Mouse (Mus musculus) spleen, adult 18-20 months (tissue): ENCODE measurements at regions not wholly inside any gene's neighbourhood (a gene's known extent, or its start where the extent isn't known, plus 50 kb on each side); places are given as distances from the start of the nearest gene placed in this dataset.

Experiments
- DNase-seq, 2 experiments: peaks; one replicate each; pipeline ENCODE4 v3.0.0; 2022; ENCODE audit warnings: mixed read lengths in 2 of 2

DNA sequence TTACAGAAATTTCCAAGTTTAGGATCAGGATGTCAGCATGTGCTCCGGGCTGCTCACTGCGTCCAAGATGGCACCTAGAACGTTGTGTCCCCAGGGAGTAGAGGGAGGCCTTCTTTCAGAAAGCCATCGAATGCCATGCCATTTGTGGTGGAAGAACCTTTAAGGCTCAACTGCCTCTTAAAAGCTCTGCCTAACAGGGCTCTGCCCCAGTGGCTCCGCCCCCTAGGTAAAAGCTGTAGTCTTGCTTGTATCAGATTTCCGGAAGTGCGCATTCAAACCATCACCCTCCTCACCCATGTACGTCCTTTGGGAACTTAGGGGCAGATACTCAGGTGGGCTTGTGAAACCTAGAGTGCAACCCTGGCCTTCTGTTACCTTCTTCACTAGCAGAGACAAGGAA, 54.0 kb upstream of the Psmd7 start:
- no peak for DNase-seq

DNA sequence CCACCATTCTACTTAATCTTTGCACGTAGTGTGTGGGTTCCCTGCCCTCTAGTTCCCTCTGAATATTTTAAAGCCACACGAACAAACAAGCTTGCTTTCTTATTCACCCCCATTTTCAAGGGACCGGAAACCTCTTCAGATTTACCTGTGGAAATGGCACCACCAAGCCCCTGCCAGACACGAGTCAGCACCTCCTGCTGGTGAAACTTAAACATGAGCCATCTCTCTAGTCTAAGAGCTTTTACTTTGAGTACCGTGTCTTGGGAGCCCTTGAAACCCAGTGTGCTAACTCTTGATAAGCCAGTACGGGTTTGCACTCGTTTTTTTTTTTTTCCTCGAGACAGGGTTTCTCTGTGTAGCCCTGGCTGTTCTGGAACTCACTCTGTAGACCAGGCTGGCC, 59.7 kb upstream of the Psmd7 start:
- no peak for DNase-seq

DNA sequence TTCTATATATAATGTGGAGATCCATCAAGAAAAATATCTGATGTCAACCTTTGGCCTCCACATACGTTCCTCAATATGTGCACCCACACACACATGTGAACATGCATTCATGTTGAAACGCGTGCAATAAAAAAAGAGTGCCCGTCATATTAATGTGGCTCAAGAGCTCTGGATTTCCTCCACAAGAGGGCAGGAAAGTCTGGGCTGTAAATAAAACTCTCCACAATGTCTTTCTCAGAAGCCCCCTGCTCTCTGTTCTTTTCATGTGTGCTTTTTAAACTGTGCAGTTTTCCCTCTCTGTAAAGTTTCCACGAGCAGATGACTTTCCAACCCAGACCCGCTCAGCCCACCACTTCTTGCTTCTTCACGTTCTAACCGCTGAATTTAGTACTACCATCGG, 62.0 kb upstream of the Psmd7 start:
- no peak for DNase-seq

DNA sequence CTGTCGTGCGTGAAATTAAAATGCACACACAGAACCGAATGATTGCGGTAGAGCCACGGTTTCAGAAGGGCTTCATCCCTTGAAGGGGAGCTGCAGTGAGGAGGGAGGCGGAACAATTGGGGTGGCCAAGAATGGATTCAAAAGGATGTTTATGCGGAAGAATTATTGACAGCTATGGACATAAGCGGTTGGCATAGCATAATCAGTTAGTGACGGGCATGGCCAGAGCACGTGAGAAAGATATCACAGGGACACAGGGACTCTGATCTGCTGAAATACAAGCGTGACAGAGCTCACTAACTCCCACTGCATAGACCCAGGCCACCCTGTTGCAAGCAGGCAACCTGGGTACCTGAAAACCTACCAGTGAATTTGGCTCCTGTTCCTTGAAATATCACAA, 63.2 kb upstream of the Psmd7 start:
- no peak for DNase-seq

DNA sequence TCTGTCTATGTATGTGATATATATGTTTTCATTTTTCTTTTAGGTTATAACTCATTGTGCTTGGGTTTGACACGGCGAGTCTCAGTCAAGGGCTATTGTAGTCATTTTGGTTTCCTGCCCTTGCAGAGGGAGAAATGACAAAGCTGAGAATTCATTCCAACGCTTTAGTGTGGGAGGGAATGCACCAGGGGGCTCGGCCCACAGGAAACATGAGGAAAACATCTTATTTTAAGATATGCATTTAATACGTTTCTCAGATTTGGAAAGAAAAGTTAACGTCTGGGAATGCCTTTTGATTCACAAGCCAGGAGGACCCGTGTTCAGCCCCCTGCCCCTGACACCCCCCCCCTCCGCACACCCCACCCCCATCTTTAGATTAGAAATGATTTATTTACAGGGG, 64.0 kb upstream of the Psmd7 start:
- DNase-seq, result no peak

DNA sequence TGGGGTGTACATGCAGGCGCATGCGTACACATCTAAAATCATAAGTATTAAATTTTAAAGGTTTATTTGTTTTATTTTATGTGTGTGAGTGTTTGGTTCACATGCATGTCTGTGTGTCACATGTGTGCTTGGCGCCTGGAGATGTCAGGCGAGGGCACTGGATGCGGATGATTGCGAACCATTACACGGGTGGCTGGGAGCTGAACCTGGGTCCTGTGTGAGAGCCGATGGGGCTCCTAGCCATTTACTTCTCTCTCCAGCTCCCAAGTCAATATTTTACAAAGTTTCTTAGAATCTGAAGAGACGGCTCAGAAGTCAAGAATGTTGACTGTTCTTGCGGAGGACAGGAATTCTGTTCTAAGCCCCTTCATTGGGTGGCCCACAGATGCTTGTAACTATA, 65.4 kb upstream of the Psmd7 start:
- DNase-seq, result no peak

DNA sequence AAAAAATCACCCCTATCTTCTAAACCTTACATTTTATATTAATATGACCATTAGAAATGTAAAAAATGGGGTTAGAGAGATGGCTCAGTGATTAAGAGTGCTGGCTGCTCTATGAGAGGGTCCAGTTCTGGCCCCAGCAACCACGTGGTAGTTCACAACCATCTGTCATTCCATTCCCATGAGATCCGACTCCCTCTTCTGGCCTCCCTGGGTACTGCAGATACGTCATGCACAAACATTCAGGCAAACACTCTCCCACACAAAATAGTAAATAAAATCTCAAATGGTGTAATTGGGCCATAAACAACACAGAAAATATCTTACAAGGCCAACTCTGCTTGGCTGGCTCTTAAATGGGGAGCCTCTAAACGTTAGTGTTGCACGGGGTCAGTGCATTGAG, 68.4 kb upstream of the Psmd7 start:
- DNase-seq, result no peak

DNA sequence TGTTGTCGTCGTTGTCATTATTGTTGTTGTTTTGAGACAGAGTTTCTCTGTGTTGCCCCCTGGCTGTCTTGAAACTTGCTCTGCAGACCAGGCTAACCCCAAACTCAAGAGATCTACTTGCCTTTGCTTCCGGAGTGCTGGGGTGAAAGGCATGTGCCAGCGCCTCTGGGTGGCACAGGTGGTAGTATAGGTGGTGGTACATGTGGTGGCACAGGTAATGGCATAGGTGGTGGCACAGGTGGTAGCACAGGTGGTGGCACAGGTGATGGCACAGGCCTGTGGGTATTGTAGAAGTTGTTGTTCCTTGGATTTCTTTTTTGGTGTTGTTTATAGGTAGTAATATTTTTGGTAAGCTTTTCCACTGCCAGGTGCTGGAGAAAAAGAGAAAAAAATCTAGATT, 69.5 kb upstream of the Psmd7 start:
- no peak for DNase-seq

DNA sequence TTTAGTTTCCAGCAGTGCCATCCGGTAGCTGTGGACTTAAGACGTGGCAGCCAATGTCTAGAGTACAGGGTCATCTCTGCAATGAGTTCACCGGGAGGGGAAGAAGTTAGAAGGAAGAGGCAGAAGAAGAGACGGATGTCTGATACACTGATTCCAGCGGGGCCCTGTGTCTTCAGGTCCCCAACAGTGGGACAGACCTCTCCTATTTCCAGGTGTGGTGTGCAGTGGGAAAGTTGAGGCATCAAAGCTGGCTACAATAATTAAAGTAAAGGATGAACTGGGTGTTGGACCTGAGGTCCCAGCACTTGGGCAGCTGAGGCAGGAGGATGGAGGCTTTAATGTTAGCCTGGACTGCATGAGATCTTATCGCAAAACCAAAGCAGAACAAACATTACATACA, 70.1 kb upstream of the Psmd7 start:
- no peak for DNase-seq

DNA sequence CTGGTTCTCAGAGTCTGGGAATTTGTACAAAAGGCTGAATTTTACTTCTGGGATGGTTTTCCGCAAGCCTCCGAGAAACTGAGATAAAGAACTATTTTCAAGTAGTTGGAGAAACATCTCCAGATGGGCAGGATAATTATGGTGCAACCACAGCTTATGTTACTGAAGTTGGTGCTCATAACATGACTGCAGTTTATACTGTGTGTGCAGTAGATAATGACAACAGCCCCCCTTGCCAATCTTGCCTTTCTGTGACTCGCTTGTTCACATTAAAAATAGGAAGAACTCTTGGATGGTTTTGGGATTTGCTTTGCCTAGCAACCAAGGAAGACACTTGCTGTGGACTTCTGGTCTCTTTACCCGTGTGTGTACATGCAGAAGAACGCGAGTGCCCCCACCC, 72.4 kb upstream of the Psmd7 start:
- DNase-seq, result no peak

DNA sequence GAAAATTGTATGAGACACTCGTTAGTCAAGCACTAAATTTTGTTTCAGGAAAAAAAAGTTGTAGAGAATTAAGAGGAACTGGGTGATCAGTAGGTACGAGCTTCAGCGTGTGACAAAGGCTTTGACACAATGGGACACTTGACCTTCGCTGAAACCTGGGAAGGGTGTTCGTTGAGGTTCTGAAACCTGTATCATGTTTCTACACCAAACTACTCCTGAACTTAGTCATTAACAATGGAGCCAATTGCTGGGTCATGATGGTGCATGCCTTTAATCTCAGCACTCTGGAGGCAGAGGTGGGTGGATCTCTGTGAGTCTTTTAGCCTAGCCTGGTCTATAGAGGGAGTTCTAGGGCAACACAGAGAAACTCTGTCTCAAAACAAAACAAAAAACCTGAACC, 81.3 kb upstream of the Psmd7 start:
- no peak for DNase-seq

DNA sequence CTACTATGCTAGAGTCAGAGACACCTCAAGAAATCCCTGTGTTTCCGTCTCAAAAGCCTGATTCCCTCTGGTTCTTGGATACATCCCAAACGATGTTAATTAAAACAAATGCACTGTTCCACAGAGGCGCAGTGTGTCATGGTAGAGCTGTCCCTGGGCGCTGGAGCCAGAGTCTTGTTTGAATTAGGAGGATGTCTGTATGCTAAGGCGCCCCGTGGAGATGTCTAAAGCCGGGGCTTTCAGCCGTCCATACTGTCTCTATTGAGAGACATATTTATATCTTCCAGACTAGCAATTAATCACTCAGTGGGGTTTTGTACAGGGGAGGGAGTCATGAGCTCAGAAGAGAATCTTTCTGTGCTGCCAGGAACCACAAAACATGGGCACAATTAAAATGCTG, 83.2 kb upstream of the Psmd7 start:
- DNase-seq, result no peak

DNA sequence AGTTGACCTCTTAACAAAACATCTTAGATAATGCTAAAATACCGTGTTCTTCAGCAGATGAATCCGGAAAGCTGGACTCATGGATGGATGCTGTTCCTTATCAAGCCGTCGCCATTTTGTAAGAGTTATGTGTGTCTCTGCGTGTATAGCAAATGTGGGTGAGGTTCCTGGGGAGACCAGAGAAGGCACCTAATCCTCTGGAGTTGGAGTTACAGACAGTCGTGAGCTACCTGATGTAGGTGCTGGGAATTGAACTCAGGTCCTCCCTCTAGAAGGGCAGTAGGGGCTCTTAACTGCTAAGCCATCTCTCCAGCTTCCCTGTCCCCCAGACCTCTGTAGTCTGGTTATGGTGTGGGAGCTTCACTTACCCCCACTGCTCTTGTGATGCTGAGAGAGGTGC, 84.4 kb upstream of the Psmd7 start:
- DNase-seq, result no peak

DNA sequence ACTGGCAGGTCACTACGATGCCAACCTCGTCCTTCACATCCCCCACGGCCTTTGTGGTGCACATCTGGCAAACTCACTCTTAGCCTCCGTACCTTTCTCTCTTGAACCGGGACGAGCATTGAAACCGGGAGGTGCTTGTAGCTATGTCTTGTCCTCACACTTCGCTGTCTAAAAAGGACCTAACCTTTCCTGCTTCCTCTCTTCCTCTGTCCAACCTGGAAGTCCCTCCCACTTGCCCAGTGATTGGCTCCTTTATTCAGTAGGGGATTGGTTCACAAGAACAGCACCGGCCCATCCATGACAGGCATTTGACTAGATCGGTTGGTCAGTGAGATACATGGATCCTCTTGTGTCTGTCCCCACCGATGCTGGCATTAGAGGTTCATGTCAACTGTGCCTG, 93.8 kb upstream of the Psmd7 start:
- DNase-seq, result no peak

DNA sequence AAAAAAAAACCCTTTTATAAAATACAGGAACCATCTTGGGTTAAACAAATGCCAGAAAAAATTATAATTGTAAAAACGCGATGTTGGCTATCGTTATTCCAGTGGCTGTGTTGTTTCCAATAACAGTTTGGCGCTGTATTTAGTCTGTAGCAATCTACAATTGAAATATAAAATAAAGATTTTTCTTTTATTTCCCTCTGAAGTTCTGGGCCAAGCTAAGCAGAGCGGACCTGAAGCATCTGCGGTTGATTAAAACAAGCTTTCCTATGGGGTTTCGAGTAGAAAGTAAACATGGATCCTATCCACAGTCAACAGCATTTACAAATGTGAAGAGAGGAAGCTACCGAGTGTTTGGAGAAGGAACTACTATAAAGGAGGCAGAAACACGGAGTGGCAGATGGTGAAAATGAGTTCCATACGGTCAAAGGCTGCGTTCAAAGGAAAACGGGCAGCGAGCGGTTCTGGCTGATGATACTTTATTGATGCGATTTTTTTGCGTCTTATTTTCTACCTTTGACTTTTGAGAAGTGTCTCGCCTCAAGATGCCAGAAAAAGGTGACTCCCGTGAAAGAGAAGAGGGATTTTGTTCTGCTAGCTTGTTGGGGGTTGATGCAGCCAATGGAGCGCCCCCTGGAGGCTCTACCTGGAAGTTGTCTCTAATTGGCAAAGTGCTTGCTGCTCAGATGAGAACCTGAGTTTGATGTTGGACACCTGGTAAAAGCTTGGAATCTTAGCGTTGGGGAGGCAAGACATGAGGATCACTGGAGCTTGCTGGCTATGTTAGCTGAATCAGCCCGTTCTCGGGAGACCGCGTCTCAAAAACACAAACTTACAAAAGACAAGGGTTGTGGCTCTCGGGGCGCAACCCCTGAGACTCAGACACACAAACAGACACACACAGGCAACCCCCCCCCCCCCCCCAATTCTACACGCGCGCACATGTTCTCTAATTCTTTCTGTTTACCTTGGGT, 96.7 kb upstream of the Psmd7 start:
- peak in 1 of 2 experiments; percentile 3 for DNase-seq

DNA sequence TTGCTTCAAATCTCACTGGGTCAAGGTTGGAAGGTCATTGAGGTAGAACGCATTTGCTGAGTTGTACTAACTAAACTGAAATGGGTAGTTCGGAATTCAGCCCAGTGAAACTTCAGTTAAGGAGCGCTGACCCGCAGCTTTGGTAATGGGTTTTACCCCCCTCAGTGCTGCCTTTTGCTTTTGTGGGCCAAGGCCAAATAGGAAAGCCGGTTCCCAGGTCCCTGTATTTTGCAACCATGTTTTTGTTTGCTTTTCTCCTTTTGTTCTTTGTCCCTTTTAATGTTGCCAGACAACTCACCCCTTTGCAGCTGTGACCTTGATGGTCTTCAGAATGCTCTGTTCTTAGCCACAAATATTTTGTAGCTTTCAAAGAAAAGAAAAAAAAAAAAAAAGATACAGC, 98.7 kb upstream of the Psmd7 start:
- no peak for DNase-seq

DNA sequence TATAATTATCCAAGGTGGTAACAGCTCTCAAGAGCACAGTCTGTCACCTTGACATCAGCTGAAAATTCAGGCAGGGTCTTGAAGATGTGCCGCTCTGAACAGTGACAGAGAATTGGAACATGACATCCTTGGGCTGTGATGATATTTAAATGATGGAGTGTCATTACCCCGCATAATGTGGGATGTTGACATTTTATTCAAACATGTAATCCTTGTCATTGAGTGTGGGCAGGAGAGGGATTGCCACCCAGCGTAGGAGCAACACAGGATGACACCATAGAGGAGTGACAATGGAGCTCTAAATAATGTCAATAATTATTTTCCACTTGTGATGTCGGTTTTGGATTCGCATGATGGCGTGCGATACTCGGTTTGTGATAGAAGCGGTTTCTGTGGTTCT, 99.3 kb upstream of the Psmd7 start:
- DNase-seq, result no peak

DNA sequence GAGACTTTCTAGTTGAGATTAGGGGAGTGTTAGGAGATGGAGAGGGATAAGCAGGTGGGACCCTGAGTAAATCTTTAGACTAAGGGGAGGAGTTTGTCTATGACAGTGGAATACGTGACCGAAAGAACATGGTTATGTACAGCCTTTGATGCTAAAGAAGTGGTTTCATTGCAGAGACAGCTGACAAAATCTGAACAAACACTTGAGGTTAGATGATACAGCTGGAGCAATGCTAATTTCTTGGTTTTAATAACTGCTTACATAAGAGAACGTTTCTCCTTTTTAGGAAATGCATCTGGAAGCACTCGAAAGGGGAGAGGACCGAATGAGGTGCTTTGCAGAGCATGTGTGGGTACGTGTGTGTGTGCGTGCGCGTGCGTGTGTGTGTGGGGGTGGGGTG, 100.8 kb upstream of the Psmd7 start:
- no peak for DNase-seq

DNA sequence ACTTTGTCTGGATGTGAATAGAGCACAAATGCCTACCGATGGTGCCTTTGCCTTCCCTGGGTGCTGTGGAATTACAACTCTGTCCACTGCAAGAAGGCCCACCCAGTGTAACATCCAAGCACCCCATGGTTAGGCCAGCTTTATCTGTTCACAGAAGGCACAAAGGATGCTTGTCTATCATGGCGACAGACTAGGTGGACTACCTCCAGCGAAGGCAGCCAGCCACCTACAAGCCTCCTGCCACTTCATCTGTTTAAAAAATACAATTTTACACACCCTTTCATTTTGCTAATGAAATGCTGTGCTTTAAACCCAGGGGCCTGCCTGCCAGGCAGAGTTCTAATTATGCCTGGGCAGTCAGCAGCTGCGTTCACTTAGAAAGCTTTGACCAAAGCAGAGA, 103.0 kb upstream of the Psmd7 start:
- no peak for DNase-seq

DNA sequence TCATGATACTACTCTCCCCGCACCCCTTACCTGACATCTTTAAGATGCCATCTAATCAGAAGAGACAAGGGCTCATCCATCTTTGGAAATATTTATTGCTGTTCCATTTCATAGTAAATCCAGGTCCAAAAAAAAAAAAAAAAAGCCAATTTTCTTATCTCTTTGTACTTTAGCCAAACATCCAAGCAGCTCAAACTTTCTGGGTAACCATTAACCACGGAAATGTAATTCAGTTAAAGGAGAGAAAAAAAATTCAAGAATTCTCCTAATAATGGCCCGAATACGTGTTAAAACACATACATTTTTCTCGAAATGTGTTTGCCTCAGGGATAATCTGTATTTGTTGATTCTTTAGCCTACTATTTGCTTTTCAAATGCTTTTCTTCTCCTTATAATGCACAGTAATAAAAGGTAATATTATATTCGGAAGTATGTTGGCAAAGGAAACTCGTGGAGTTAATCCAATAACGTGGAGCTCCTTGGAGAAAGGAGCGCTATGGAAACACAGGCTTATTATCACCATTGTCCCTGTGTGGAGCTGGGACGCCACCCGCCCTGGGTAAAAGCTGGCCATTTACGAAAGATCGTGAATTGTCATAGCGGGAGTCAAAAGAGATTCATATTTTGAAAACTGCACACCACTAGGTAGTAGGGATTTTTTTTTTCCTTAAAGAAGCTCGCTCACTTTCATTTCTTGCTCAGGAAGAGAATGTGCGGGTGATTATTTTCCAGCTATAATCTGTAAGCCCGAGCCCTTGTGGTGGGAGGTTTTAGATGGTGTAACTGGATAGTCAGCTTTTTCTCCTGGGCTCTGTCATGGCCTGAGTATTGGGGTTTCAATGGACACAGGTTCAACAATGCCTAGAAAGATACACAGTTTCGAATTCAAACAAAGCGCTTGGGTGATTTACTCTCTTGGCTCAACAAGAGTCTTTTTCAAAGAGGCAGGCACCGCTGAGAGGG, 108.4 kb upstream of the Psmd7 start:
- no peak for DNase-seq

DNA sequence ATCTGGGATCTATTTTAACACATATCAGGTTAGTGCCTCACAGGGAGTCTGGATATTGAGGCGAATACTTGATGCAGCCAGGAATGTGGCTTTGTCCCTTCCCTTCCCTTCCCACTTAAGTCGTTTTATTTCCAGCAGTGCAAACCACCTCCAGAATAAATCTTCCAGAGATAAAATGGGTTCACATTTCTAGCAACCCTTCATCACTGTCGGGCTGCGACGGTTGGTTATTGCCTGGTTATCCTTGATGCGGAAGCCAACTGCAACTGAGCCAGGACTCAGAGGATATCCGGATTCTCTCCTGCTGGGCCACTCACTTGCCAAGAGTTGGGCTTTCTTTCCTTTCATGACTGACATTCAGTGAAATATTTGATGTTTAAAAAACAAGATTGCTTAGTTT, 111.0 kb upstream of the Psmd7 start:
- DNase-seq, result no peak

DNA sequence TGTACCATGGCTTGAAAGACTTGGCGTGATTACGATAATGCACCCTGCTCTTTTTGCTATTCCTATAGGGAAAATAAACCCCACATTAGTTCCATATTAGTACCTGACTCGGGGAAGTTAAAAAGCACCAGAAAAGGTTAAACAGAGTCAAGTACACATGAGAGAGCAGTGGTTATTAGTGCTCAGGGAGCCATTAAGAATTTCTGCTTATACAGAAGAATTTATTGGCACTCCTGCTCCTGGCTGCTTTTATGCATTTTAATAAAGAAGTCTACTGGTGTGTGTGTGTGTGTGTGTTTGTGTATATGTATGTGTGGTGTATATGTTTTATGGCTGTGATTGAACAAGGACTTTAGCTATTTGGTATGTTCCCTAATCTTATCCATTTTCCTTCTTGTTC, 111.5 kb upstream of the Psmd7 start:
- DNase-seq, result no peak

DNA sequence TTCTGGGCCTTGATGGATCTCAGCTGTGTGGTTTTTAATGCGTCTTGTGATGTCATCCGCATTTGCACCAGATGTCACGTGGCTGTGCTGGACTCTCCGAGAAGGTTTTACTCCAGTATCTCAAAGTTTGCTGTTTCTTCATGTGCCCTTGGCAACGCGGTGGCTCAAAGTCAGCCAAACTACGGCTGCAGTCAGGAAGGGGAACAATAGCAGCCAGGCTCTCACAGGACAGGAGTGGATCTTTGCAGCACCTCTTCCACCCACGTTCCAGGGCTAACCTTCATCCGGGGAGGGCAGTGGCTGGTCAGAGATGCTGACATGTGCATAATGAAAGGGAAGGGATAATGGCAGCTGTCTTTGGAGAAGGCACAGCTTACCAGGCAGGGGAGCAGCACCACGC, 127.6 kb upstream of the Psmd7 start:
- DNase-seq, result no peak

DNA sequence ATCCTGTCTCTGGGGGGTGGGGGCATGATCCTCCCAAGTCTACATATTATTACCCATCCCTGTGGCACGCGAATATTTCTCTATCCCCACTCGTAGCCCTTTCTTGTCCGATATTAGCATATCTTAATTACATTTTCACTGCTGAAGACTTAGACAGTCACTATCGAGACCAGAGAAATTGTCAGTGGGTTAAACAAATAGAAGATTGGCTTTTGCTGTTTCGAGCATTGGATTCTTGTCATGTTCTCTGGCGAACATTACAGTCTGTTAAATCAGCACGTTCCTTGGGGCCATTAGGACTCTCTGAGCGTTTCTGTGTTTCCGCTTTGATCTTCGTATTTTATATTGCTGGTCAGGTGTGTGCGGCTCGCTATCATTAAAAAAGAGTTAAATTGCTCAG, 129.6 kb upstream of the Psmd7 start:
- no peak for DNase-seq
